Mouse (Mus musculus): ENCODE measurements around the gene Trpv1. TPM values are rescaled to one million over a fixed set of nuclear protein-coding genes. Genes with fewer than 3 reads are reported as not detected.

The Trpv1 gene
- not detected in 2 replicates for polyA plus RNA-seq (2015; fragmentation: Nextera tagmentation; extraction: Ambion mirVana)

DNA sequence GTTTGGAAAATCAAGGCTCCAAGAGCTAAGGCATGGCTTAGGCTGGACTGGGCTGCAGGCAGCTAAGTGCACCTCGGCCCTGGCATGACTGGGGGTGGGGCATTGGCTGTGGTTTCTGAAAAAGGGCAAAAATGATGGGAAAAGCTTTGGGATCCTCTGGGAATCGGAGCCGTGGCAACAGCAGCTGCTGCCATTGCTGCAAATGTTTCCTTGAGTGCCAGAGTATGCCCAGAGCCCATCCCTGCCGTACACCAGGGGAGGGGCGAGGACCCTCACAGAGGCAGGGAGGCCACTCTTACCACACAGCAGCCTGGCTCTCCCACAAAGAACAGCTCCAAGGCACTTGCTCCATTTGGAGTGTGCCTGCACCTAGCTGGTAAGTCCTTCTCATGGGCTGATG is at the start of gene Trpv1:
Gene Trpv1, plus strand, starts transcription at position 301 of the 400 bp plus-strand sequence.
- Histone ChIP-seq H3K4me1 (replicated peaks; ENCODE audit: control insufficient read depth, insufficient read depth, low read length) (no peaks in the 10 kb centered on the region), H3K9me3 (ENCODE audit: control insufficient read depth, low read length) (0 out of 2 replicates have a peak, but pooled peaks cover under 1% of the 10 kb centered on the region), H3K36me3 (ENCODE audit: control insufficient read depth, insufficient read depth) (no peaks in the 10 kb centered on the region), H3K9ac (replicated peaks; ENCODE audit: low read depth, low read length) (no peak within 1 kb of the TSS), H3K27ac (ENCODE audit: low read length) (no peak within 1 kb of the TSS), H3K4me2 (ENCODE audit: low read length) (no peak within 1 kb of the TSS), H3K27me3 (replicated peaks; ENCODE audit: control insufficient read depth, insufficient read depth, low read length) (no peaks in the 10 kb centered on the region), H3K4me3 (replicated peaks; ENCODE audit: low read length) (no peak within 1 kb of the TSS)
- WGBS, result 85% methylated on average over 5 of the region's 5 CpGs
- no peak for ATAC-seq

DNA sequence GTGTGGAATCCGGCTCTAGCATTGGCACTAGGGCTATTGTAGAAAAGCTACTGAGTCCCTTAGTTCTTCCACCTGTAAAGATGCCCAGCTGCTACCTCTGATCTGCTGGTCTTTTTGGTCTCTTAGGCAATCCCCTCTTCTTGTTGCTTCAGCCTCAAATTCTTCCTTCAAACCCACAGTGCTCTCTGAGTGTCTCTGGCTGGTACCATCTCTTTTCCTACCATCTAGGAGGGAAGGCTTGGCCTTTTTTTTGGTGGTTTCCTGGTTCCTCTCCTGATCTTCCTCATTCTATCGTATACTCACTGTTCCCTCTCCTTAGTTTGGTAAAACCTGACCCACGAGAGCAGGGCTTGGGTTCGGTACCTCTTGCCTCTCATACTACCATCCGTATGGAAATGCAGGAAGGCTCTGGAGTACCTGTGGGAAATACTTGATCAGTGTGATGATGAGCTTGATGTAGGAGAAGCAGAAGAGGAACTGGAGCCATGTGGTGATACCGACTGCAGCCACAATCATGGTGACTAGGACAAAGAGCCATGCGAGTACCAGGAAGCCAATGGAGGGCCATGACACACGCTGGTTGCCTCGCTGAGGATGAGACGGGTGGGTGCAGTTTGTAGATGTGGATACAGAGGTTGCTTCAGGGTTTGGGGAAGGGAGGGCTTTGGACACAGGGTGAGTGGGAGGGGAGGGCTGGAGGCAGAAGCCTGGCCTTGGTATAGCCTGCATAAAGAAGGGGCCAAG is 48.0 kb upstream of the Trpv1 start:
- WGBS, result 92% methylated on average over 10 of the region's 10 CpGs
- Histone ChIP-seq H3K9me3 (ENCODE audit: control insufficient read depth, low read length) (no peaks in the 10 kb centered on the region), H3K4me3 (replicated peaks; ENCODE audit: low read length) (no peak overlapping the region), H3K4me2 (ENCODE audit: low read length) (no peak overlapping the region), H3K4me1 (replicated peaks; ENCODE audit: control insufficient read depth, insufficient read depth, low read length) (no peaks in the 10 kb centered on the region), H3K27ac (ENCODE audit: low read length) (no peak overlapping the region), H3K9ac (replicated peaks; ENCODE audit: low read depth, low read length) (no peak overlapping the region), H3K27me3 (replicated peaks; ENCODE audit: control insufficient read depth, insufficient read depth, low read length) (no peaks in the 10 kb centered on the region), H3K36me3 (ENCODE audit: control insufficient read depth, insufficient read depth) (peaks cover 14% of the 10 kb centered on the region)
- no peak for ATAC-seq

DNA sequence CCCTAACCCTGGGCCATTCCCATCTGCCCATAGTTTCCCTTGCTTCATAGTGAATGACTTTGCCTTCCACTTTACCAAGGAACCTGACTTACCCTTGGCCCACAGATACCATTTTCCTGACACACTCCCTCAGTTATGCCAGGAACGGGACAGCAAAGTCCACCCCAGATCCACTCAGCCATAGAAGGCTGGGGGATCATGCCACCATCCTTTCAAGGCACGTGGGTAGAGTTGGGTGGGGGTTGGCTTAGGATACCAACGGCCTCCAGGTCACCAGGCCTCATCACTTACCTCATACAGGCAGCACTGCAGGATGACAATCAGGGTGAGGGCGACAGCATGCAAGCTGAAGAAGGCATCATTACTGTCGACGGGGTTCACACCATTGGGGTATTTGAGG is 46.9 kb upstream of the Trpv1 start:
- ATAC-seq, result no peak
- Histone ChIP-seq H3K9me3 (ENCODE audit: control insufficient read depth, low read length) (no peaks in the 10 kb centered on the region), H3K27me3 (replicated peaks; ENCODE audit: control insufficient read depth, insufficient read depth, low read length) (no peaks in the 10 kb centered on the region), H3K4me1 (replicated peaks; ENCODE audit: control insufficient read depth, insufficient read depth, low read length) (no peaks in the 10 kb centered on the region), H3K36me3 (ENCODE audit: control insufficient read depth, insufficient read depth) (peaks cover 18% of the 10 kb centered on the region), H3K9ac (replicated peaks; ENCODE audit: low read depth, low read length) (no peak overlapping the region), H3K27ac (ENCODE audit: low read length) (no peak overlapping the region), H3K4me2 (ENCODE audit: low read length) (no peak overlapping the region), H3K4me3 (replicated peaks; ENCODE audit: low read length) (no peak overlapping the region)
- WGBS, result 87% methylated on average over 6 of the region's 6 CpGs

DNA sequence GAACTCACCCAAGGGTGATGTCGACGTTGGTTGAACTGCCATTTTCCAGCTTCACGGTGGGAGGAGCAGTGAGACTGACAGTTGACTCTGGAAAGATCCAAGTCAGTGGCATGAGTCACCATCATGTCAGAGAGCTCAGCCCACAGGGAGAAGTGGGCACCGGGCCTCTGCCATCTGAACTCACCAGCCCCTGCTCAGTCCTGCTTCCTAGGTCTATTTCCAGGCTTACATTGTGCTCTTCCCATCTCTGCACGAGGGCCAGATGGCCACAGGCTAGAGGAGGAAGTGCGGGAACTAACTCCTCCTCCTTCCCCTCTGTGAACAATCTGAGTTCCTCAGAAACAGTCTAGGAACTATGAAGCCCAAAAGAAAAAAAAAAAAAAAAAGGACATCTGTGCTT is 41.0 kb upstream of the Trpv1 start:
- Histone ChIP-seq H3K27me3 (replicated peaks; ENCODE audit: control insufficient read depth, insufficient read depth, low read length) (no peaks in the 10 kb centered on the region), H3K9ac (replicated peaks; ENCODE audit: low read depth, low read length) (no peak overlapping the region), H3K9me3 (ENCODE audit: control insufficient read depth, low read length) (no peaks in the 10 kb centered on the region), H3K4me2 (ENCODE audit: low read length) (no peak overlapping the region), H3K4me3 (replicated peaks; ENCODE audit: low read length) (no peak overlapping the region), H3K36me3 (ENCODE audit: control insufficient read depth, insufficient read depth) (peaks cover 9% of the 10 kb centered on the region), H3K27ac (ENCODE audit: low read length) (no peak overlapping the region), H3K4me1 (replicated peaks; ENCODE audit: control insufficient read depth, insufficient read depth, low read length) (peaks cover 9% of the 10 kb centered on the region; the same call in 1 of the 2 replicates)
- ATAC-seq, result no peak
- WGBS, result 82% methylated on average over 6 of the region's 6 CpGs

DNA sequence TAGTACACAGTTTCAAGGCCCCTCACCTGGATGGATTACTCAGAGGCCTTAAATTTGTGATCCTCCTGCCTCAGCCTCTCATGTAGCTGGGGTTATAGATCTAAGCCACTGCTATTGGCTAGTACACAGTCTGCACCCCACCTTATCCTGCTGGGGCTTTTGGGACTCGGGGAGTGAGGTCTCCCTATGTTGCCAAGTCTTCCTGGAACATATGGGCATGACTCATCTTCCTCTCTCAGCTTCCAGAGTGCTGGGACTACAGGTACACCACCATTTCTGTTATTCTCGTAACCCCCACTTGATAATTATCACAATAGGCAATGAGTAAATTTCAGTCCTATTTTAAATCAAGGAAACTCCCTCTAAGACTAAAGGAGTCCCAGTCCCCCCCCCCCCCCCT is 39.6 kb upstream of the Trpv1 start:
- ATAC-seq, result no peak
- WGBS, result 84% methylated on average over 2 of the region's 2 CpGs
- H3K9me3 ChIP-seq (ENCODE audit: control insufficient read depth, low read length), result no peaks in the 10 kb centered on the region

DNA sequence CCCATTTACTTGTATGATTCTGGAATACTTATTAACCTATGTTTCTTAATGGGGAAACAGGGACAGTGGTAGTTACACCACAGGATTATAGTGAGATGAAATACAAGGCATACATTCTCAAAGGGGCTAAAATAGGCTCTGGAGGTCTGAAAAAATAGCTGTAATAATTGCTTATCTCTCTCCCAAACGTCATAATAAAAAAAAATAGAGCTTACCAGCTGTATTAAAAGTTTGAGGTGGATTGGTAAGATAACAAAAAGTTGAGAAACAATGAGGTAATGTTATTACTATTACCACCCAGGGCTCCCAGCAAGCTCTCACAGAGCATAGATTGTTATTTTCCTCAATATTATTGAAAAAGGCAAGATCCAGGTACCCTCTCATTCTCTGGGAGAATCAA is 35.9 kb upstream of the Trpv1 start:
- Histone ChIP-seq H3K27ac (ENCODE audit: low read length) (no peak overlapping the region), H3K4me2 (ENCODE audit: low read length) (peak overlapping the region; percentile 80), H3K27me3 (replicated peaks; ENCODE audit: control insufficient read depth, insufficient read depth, low read length) (no peaks in the 10 kb centered on the region), H3K36me3 (ENCODE audit: control insufficient read depth, insufficient read depth) (no peaks in the 10 kb centered on the region; the same call in 1 of the 2 replicates), H3K4me1 (replicated peaks; ENCODE audit: control insufficient read depth, insufficient read depth, low read length) (peaks cover 16% of the 10 kb centered on the region; the same call in 1 of the 2 replicates), H3K4me3 (replicated peaks; ENCODE audit: low read length) (peak overlapping the region; percentile 59), H3K9ac (replicated peaks; ENCODE audit: low read depth, low read length) (peak overlapping the region; percentile 82), H3K9me3 (ENCODE audit: control insufficient read depth, low read length) (no peaks in the 10 kb centered on the region)
- no peak for ATAC-seq
- WGBS, result 3% methylated on average over 1 of the region's 1 CpGs

More for the DNA sequence above, 39.6 kb upstream of the Trpv1 start:
- Histone ChIP-seq H3K9ac (replicated peaks; ENCODE audit: low read depth, low read length) (no peak overlapping the region), H3K4me3 (replicated peaks; ENCODE audit: low read length) (no peak overlapping the region), H3K36me3 (ENCODE audit: control insufficient read depth, insufficient read depth) (peaks cover 3% of the 10 kb centered on the region; the same call in 1 of the 2 replicates), H3K27me3 (replicated peaks; ENCODE audit: control insufficient read depth, insufficient read depth, low read length) (no peaks in the 10 kb centered on the region), H3K4me1 (replicated peaks; ENCODE audit: control insufficient read depth, insufficient read depth, low read length) (peaks cover 12% of the 10 kb centered on the region; the same call in 1 of the 2 replicates), H3K27ac (ENCODE audit: low read length) (no peak overlapping the region), H3K4me2 (ENCODE audit: low read length) (no peak overlapping the region)

DNA sequence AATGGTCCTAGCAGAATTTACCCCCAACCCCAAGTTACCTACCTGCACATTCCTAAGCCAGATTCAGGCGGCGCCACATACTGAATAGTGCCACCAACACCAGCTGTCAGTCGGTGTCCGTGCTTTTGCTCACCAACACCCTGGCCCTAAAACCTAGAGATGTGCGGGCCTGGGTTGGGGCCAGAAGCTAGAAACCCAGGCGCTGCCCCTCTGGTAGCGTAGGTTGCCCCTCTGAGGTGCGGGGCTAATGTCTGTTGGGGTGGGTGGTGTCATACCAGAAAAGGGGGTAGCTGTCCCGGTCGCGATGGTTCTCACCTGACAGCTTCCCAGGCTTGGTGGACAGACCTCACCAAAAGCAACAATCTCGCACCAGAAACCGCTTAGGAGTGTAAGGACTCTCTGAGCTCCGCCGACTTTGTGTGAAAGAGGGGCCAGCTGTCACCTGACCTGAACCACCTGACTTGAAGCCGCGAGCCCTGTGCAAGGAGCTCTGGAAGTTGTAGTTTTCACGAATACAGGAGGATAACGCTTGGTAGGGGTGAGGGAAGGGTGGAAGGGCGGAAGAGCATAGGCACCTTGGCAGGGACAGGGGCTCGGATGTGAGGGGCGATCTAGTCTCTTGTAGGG is 35.4 kb upstream of the Trpv1 start, which contains the start of gene Ctns:
Gene Ctns, minus strand, starts transcription at position 440 of the 627 bp plus-strand sequence.
- Histone ChIP-seq H3K27me3 (replicated peaks; ENCODE audit: control insufficient read depth, insufficient read depth, low read length) (no peaks in the 10 kb centered on the region), H3K4me3 (replicated peaks; ENCODE audit: low read length) (peak within 1 kb of the TSS; percentile 59), H3K9me3 (ENCODE audit: control insufficient read depth, low read length) (no peaks in the 10 kb centered on the region), H3K4me2 (ENCODE audit: low read length) (peak within 1 kb of the TSS; percentile 80), H3K9ac (replicated peaks; ENCODE audit: low read depth, low read length) (peak within 1 kb of the TSS; percentile 82), H3K4me1 (replicated peaks; ENCODE audit: control insufficient read depth, insufficient read depth, low read length) (peaks cover 16% of the 10 kb centered on the region; the same call in 1 of the 2 replicates), H3K36me3 (ENCODE audit: control insufficient read depth, insufficient read depth) (no peaks in the 10 kb centered on the region; the same call in 1 of the 2 replicates), H3K27ac (ENCODE audit: low read length) (peak within 1 kb of the TSS; percentile 60; the same call in 1 of the 2 replicates)
- ATAC-seq, result peak; percentile 96
- under 1% methylated on average over 22 of the region's 22 CpGs for WGBS

DNA sequence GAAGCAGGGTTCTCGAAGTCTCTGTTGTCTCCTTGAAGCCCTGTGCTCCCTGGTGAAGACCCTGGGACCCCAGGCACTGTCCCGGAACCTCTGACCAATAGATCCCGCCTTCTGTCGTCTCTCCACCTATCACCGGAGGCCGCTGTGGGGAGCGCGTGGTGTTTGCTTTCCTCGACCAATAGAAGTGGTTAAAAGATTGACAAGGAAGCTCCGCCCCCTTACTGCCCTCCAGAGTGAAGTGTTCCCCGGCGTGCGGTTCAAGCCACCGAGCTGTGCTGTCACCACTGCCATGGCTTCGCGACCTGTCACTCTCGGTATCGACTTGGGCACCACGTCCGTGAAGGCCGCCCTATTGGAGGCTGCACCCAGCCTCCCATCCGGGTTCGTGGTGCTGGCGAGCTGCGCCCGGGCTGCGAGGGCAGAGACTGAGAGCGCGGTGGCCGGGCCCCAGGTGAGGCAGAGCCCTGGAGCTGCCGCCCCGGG is 34.8 kb upstream of the Trpv1 start, which contains the start of gene Shpk:
Gene Shpk, plus strand, starts transcription at position 231 of the 483 bp plus-strand sequence.
- peak; percentile 97 for ATAC-seq
- H3K9me3 ChIP-seq (ENCODE audit: control insufficient read depth, low read length), result no peaks in the 10 kb centered on the region
- H3K36me3 ChIP-seq (ENCODE audit: control insufficient read depth, insufficient read depth), result no peaks in the 10 kb centered on the region; the same call in 1 of the 2 replicates
- peak within 1 kb of the TSS; percentile 60; the same call in 1 of the 2 replicates for H3K27ac ChIP-seq (ENCODE audit: low read length)
- no peaks in the 10 kb centered on the region for H3K27me3 ChIP-seq (replicated peaks; ENCODE audit: control insufficient read depth, insufficient read depth, low read length)
- WGBS, result under 1% methylated on average over 32 of the region's 32 CpGs
- H3K4me1 ChIP-seq (replicated peaks; ENCODE audit: control insufficient read depth, insufficient read depth, low read length), result peaks cover 16% of the 10 kb centered on the region; the same call in 1 of the 2 replicates
- peak within 1 kb of the TSS; percentile 59 for H3K4me3 ChIP-seq (replicated peaks; ENCODE audit: low read length)
- peak within 1 kb of the TSS; percentile 82 for H3K9ac ChIP-seq (replicated peaks; ENCODE audit: low read depth, low read length)
- H3K4me2 ChIP-seq (ENCODE audit: low read length), result peak within 1 kb of the TSS; percentile 80

DNA sequence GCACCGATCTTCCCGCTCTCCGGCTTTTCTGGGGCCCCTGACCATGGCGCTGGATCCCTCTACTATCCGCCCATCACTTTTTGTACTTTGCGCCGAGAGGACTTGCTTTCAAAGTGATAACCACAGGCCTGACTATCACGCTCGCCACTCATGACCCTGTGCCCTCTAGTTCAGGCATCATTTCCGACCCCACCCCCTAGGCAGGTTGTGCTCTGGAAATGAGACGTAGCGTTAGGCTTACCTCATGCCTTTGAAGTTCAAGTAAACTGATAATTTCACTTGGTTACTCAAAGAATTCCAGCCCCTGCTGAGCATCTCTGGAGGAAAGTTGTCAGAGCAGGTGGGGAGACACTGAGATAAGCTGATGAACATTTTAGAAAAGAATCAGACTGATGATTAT is 34.2 kb upstream of the Trpv1 start:
- Histone ChIP-seq H3K4me3 (replicated peaks; ENCODE audit: low read length) (peak overlapping the region; percentile 59), H3K36me3 (ENCODE audit: control insufficient read depth, insufficient read depth) (no peaks in the 10 kb centered on the region; the same call in 1 of the 2 replicates), H3K9ac (replicated peaks; ENCODE audit: low read depth, low read length) (peak overlapping the region; percentile 82), H3K4me2 (ENCODE audit: low read length) (peak overlapping the region; percentile 80), H3K9me3 (ENCODE audit: control insufficient read depth, low read length) (no peaks in the 10 kb centered on the region), H3K27me3 (replicated peaks; ENCODE audit: control insufficient read depth, insufficient read depth, low read length) (no peaks in the 10 kb centered on the region), H3K27ac (ENCODE audit: low read length) (no peak overlapping the region), H3K4me1 (replicated peaks; ENCODE audit: control insufficient read depth, insufficient read depth, low read length) (peaks cover 16% of the 10 kb centered on the region; the same call in 1 of the 2 replicates)
- ATAC-seq, result no peak
- WGBS, result 3% methylated on average over 12 of the region's 12 CpGs
